Mouse (Mus musculus) hindbrain, embryonic 11.5 days (tissue): ENCODE data around the gene Arf1. TPM values are rescaled to one million over a fixed set of nuclear protein-coding genes. Genes with fewer than 3 reads are reported as not detected.

Experiments used
- ATAC-seq: fragments of 200-750 bp; cut with Nextera tagmentation; 2 replicates; pipeline ENCODE4 v1.8.0; 2017; ENCODE audit warnings: mild to moderate bottlenecking, moderate TSS enrichment, moderate library complexity; ENCODE audit not compliant: low FRiP score
- DNase-seq: peaks from one replicate; pipeline ENCODE4 v3.0.0-alpha.2; 2015; ENCODE audit warnings: low spot score
- H3K27ac ChIP-seq: fragments of 300-500 bp; sonication (generic); 2 replicates; pipeline ENCODE4 v1.5.1; 2014; ENCODE audit warnings: mild to moderate bottlenecking, low read depth, low read length
- H3K27me3 ChIP-seq: fragments of 300-500 bp; sonication (generic); 2 replicates; pipeline ENCODE4 v1.6.1; 2014; ENCODE audit warnings: mild to moderate bottlenecking, low read length, moderate library complexity, mixed read lengths; ENCODE audit not compliant: control insufficient read depth, insufficient read depth
- H3K36me3 ChIP-seq: fragments of 300-500 bp; sonication (generic); 2 replicates; pipeline ENCODE4 v1.6.1; 2014; ENCODE audit warnings: mild to moderate bottlenecking, low read length, moderate library complexity, mixed read lengths; ENCODE audit not compliant: control insufficient read depth, insufficient read depth
- H3K4me1 ChIP-seq: fragments of 300-500 bp; sonication (generic); replicated peaks from 2 replicates; pipeline ENCODE4 v1.6.1; 2014; ENCODE audit warnings: low read length, mixed read lengths; ENCODE audit not compliant: control insufficient read depth, insufficient read depth
- H3K4me2 ChIP-seq: fragments of 300-500 bp; sonication (generic); replicated peaks from 2 replicates; pipeline ENCODE4 v1.6.1; 2014; ENCODE audit warnings: mild to moderate bottlenecking, low read depth, low read length
- H3K4me3 ChIP-seq: fragments of 300-500 bp; sonication (generic); 2 replicates; pipeline ENCODE4 v1.5.1; 2014; ENCODE audit warnings: low read depth, low read length
- H3K9ac ChIP-seq: fragments of 300-500 bp; sonication (generic); 2 replicates; pipeline ENCODE4 v1.6.1; 2014; ENCODE audit warnings: low read depth, low read length
- H3K9me3 ChIP-seq: fragments of 300-500 bp; sonication (generic); 2 replicates; pipeline ENCODE4 v1.6.1; 2016; ENCODE audit warnings: low read length; ENCODE audit not compliant: control insufficient read depth
- WGBS: fragments of 180-500 bp; shearing (Covaris S2); extraction: QIAGEN DNeasy Blood & Tissue Kit; methylation state at CpG from one replicate; pipeline ENCODE4 v1.1.7; 2014; 5-methylcytosine and 5-hydroxymethylcytosine counted together
- polyA plus RNA-seq: library from polyadenylated mRNA; unstranded; fragments of >200 nt; fragmentation: Nextera tagmentation; extraction: Ambion mirVana; gene quantifications from 2 replicates; pipeline ENCODE4 v1.2.1, GENCODE M21; 2014

The Arf1 gene
- polyA plus RNA-seq, 1 experiment from 2014 or later: 610 TPM

DNA sequence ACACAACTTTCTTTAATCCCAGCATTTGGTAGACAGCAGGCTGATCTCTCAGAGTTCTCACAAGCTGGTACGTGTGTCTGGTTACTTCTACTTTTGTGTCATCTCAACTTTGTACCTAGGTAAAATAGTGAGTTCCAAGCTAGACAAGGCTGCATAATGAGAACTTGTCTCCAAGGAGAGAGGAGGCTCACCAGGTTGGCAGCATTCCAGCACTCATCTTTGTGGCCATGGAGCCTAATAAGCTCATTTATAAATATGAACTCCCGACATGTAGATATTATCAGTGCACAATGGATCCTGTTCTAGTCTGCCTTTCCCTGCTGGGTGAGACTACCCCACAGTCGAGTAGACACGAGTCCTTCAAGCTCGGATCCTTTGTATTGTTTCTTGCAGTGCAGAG is 18.5 kb downstream of the Arf1 start:
- DNase-seq (no peak), ATAC-seq (no peak)
- no peaks in the 10 kb centered on the region for H3K4me1 ChIP-seq
- no peaks in the 10 kb centered on the region for H3K9me3 ChIP-seq
- peak overlapping the region; percentile 91; the same call in 1 of the 2 replicates for H3K4me3 ChIP-seq
- peak overlapping the region; percentile 82; the same call in 1 of the 2 replicates for H3K4me2 ChIP-seq
- no peak overlapping the region for H3K27ac ChIP-seq
- no peak overlapping the region for H3K9ac ChIP-seq
- 0 out of 2 replicates have a peak, but pooled peaks cover 5% of the 10 kb centered on the region for H3K36me3 ChIP-seq
- WGBS: 73% methylated on average over 5 of the region's 5 CpGs
- no peaks in the 10 kb centered on the region for H3K27me3 ChIP-seq

DNA sequence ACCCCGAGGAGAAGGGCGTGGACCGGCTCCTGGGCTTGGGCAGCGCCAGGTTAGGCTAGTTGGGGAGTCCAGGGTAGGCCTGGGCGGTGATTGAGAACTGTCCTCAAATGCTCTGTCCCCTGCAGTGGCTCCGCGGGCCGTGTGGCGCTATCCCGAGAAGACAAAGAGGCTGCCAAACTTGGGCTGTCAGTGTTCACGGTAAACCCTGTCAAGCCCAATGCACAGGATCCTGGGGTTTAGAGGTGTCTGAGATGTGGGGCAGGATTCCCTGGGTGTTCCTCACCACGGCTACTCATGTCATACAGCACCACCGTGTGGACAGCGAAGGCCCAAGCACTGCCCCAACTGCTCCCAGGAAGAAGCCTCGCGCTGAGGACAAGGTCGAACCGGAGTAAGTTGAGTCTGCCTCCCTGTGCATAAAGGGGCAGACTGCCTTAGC is 19.0 kb downstream of the Arf1 start:
- no peaks in the 10 kb centered on the region for H3K27me3 ChIP-seq
- H3K4me2 ChIP-seq: peak overlapping the region; percentile 82
- ATAC-seq (peak; percentile 52), DNase-seq (peak; percentile 80)
- no peaks in the 10 kb centered on the region for H3K9me3 ChIP-seq
- peak overlapping the region; percentile 86; the same call in 1 of the 2 replicates for H3K27ac ChIP-seq
- no peaks in the 10 kb centered on the region for H3K4me1 ChIP-seq
- 0 out of 2 replicates have a peak, but pooled peaks cover 5% of the 10 kb centered on the region for H3K36me3 ChIP-seq
- H3K4me3 ChIP-seq: peak overlapping the region; percentile 91
- 12% methylated on average over 18 of the region's 18 CpGs for WGBS
- H3K9ac ChIP-seq: peak overlapping the region; percentile 88

- Histone ChIP-seq H3K4me2 (peak within 1 kb of the TSS; percentile 82), H3K27ac (peak within 1 kb of the TSS; percentile 86), H3K36me3 (0 out of 2 replicates have a peak, but pooled peaks cover 5% of the 10 kb centered on the region), H3K4me3 (peak within 1 kb of the TSS; percentile 91), H3K9ac (peak within 1 kb of the TSS; percentile 88), H3K27me3 (no peaks in the 10 kb centered on the region), H3K4me1 (no peaks in the 10 kb centered on the region), H3K9me3 (no peaks in the 10 kb centered on the region)
- ATAC-seq (peak; percentile 86), DNase-seq (peak; percentile 99)
- WGBS: under 1% methylated on average over 65 of the region's 67 CpGs
These were observed 19.8 kb downstream of the Arf1 start, which contains the start of gene 2310033P09Rik for GRCm38 (mm10) chr11:59208153-59208831. 2310033P09Rik (plus strand) TSS chr11:59208321.

DNA sequence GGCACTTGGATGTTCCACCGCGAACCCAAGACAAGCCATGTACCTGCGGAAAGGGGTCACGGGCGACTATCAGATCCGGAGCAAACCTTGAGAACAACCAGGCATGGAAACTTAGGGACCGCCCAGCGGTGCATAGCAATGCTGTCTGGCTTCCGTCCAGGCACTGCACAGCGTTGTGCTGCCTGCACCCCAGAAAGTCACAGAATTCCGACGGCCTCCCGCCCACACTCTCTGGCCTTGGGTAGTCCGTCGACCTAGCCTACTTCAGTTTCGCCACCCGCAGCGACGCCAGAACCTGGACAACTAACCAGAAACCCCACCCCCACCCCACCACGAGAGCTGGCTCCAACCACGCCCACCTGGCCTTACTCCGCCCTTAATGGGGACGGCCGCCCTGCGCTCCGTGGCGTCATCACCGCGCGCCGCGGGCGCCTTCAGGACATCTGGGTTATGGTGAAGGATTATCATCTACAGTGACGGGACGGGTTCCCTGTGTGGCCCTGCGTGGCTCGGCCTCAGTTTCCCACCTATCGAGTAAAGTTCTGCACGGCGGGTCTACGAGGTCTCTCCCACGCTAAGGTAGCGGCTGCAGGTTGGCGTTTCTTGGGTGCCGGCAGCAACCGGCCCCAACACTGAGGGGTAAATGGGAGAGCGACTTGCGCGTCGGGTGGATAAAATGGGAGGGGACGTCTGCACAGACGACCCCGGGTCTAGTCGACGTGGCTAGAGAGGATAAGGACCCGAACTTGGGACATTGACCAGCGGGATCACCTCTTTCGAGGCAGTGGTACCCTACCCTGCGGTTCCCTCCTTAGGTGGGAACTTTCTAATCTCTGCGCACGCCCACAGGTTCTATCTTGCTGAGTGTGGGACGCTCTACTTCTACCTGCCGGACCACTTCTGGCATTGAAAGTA is 25.7 kb downstream of the Arf1 start, which contains the start of gene Mrpl55:
Gene Mrpl55 (plus strand): TSS at position 406 of the 915 bp plus-strand sequence.
- H3K36me3 ChIP-seq: 0 out of 2 replicates have a peak, but pooled peaks cover 2% of the 10 kb centered on the region

DNA sequence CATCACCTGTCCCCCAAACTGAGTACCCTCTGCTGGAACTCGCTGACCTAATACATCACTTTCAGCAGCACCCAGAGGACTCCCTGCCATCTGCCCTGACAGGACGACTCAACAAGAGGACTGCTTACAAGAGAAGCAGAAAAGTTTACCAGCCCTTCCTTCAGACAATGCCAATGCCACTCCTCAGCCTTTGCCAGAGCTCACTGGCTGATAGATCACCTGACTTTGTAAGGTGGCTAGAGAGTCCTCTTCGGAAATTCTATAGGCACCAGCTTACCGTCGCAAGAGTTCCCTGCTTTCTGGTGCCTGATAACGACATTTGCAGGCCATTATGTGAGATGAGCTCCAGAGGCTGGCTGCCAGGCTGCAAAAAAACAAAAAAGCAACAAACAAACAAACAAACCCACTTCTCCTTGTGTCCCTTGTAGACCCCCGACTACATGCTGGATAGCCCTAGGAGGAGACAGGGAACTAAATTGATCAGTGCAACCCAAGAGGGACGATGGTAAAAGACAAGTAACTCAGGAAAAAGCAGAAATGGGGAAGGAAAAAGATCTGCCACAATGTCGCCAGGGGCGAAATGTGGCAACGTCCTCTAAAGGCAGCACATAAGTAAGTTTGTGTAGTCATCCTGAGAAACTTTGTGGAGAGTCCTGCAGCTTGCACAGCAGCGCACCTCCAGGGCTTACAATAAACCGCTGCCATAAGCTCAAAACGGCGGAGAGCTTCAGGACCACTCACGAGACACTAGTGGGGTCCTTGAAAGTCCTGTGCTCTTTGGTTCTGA is 26.7 kb downstream of the Arf1 start:
- Histone ChIP-seq H3K36me3 (0 out of 2 replicates have a peak, but pooled peaks cover 2% of the 10 kb centered on the region), H3K27ac (no peak overlapping the region), H3K4me3 (peak overlapping the region; percentile 83), H3K4me1 (no peaks in the 10 kb centered on the region; the same call in 1 of the 2 replicates), H3K9ac (peak overlapping the region; percentile 75; the same call in 1 of the 2 replicates), H3K4me2 (peak overlapping the region; percentile 84), H3K9me3 (no peaks in the 10 kb centered on the region), H3K27me3 (no peaks in the 10 kb centered on the region)
- peak; percentile 8; the same call in 1 of the 2 replicates for ATAC-seq
- no peak for DNase-seq
- WGBS: 35% methylated on average over 16 of the region's 16 CpGs

More for the DNA sequence above, 25.7 kb downstream of the Arf1 start, which contains the start of gene Mrpl55:
- H3K4me2 ChIP-seq: peak within 1 kb of the TSS; percentile 84
- no peaks in the 10 kb centered on the region for H3K9me3 ChIP-seq
- DNase-seq (peak; percentile 98), ATAC-seq (peak; percentile 91)
- H3K9ac ChIP-seq: peak within 1 kb of the TSS; percentile 75
- no peak within 1 kb of the TSS for H3K27ac ChIP-seq
- WGBS: under 1% methylated on average over 63 of the region's 63 CpGs
- no peaks in the 10 kb centered on the region for H3K27me3 ChIP-seq
- H3K4me1 ChIP-seq: no peaks in the 10 kb centered on the region; the same call in 1 of the 2 replicates
- H3K4me3 ChIP-seq: peak within 1 kb of the TSS; percentile 83

DNA sequence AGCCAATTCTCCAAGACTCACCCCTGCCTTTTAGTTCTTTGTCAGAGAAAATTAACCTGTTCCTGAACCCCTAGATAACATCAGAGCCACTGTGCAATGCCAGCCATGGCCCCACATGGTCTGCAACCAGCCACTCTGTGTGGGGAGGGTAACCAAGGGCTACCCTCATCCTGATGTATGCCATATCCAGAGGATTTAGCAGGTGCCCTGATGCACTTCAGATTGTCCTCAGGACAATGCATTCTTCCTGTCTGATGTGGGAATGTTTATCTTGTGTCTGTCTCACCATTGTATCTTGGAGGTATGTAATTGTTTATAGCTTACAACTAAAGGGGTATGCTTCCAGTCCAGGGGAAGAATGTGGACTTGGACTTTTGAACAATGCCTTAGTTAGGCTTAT is 31.8 kb downstream of the Arf1 start:
- Histone ChIP-seq H3K4me3 (no peak overlapping the region), H3K27me3 (no peaks in the 10 kb centered on the region), H3K9me3 (no peaks in the 10 kb centered on the region), H3K27ac (no peak overlapping the region), H3K36me3 (no peaks in the 10 kb centered on the region), H3K4me2 (no peak overlapping the region), H3K9ac (no peak overlapping the region), H3K4me1 (no peaks in the 10 kb centered on the region)
- ATAC-seq (no peak), DNase-seq (no peak)

DNA sequence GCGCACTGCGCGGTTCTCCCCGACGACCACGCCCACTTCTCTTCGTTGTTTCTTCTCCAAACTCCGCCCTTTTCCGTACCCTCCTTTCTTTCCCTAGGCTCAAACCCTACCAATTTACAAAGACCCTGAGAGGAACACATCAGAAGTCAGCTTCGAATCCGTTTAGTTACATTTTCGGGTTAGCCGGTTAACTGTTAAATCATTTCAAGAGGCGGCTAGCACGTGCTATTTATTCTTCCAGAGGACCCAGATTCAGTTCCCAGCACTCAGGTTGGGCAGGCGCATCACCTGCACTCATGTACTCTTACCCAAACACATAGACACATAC is 36.0 kb downstream of the Arf1 start, which contains the start of gene Guk1:
Gene Guk1 (minus strand): TSS at position 154 of the 328 bp plus-strand sequence.
- peak; percentile 88 for DNase-seq
- 7% methylated on average over 16 of the region's 16 CpGs for WGBS
- Histone ChIP-seq H3K4me2 (peak within 1 kb of the TSS; percentile 59), H3K27me3 (no peaks in the 10 kb centered on the region), H3K9ac (peak within 1 kb of the TSS; percentile 69), H3K9me3 (no peaks in the 10 kb centered on the region), H3K4me3 (peak within 1 kb of the TSS; percentile 65), H3K36me3 (no peaks in the 10 kb centered on the region), H3K4me1 (0 out of 2 replicates have a peak, but pooled peaks cover 3% of the 10 kb centered on the region), H3K27ac (peak within 1 kb of the TSS; percentile 78)
- ATAC-seq: peak; percentile 28
